Mouse (Mus musculus): ENCODE measurements around the gene Ccdc169. TPM values are rescaled to one million over a fixed set of nuclear protein-coding genes. Genes with fewer than 3 reads are reported as not detected.

The Ccdc169 gene
- polyA plus RNA-seq, 1 experiment: 137 TPM

DNA sequence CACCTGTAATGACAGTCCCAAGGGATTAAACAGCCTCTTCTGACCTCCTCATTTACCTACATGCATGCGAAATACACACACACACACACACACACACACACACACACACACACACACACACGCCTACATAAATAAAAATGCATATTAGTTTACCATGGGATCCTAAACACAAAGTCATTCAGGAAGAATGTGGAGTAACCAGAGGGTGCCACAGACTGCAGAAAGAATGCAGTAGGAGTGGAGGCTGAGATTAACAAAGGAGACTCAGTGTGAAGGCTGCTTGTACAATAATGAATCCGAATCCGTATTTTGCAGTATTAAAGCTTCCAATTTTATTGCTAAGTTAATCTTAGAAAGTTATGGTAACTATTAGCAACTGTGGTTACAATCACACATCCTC lies 7.8 kb downstream of the Ccdc169 start:
- peaks cover 4% of the 10 kb centered on the region for H3K4me1 ChIP-seq (ENCODE audit: control insufficient read depth, insufficient read depth, low read length)
- H3K27ac ChIP-seq (ENCODE audit: control insufficient read depth, insufficient read depth, low read depth, low read length): no peak overlapping the region
- H3K36me3 ChIP-seq (ENCODE audit: control insufficient read depth, insufficient read depth, low read length): no peaks in the 10 kb centered on the region
- no peaks in the 10 kb centered on the region for H3K27me3 ChIP-seq (ENCODE audit: control insufficient read depth, insufficient read depth, low read length)
- TF ChIP-seq POLR2A (IDR thresholded peaks at IDR 0.05; ENCODE audit: control insufficient read depth, low read depth, low read length) (no peak), CTCF (IDR thresholded peaks at IDR 0.05; ENCODE audit: control insufficient read depth, insufficient read depth, insufficient replicate concordance, low read depth, low read length) (no peak)
- no peak overlapping the region for H3K4me3 ChIP-seq (ENCODE audit: control insufficient read depth, low read depth, low read length)

GRCm38 (mm10) chr3:55146441-55146840 lies 9.3 kb downstream of the Ccdc169 start:
- H3K27ac ChIP-seq (ENCODE audit: control insufficient read depth, insufficient read depth, low read depth, low read length): no peak overlapping the region
- H3K4me1 ChIP-seq (ENCODE audit: control insufficient read depth, insufficient read depth, low read length): no peaks in the 10 kb centered on the region
- TF ChIP-seq CTCF (IDR thresholded peaks at IDR 0.05; ENCODE audit: control insufficient read depth, insufficient read depth, insufficient replicate concordance, low read depth, low read length): no peak
- no peak for TF ChIP-seq POLR2A (IDR thresholded peaks at IDR 0.05; ENCODE audit: control insufficient read depth, low read depth, low read length)
- no peaks in the 10 kb centered on the region for H3K27me3 ChIP-seq (ENCODE audit: control insufficient read depth, insufficient read depth, low read length)
- H3K36me3 ChIP-seq (ENCODE audit: control insufficient read depth, insufficient read depth, low read length): no peaks in the 10 kb centered on the region
- no peak overlapping the region for H3K4me3 ChIP-seq (ENCODE audit: control insufficient read depth, low read depth, low read length)

- Histone ChIP-seq H3K4me3 (ENCODE audit: control insufficient read depth, low read depth, low read length) (no peak overlapping the region), H3K36me3 (ENCODE audit: control insufficient read depth, insufficient read depth, low read length) (no peaks in the 10 kb centered on the region), H3K4me1 (ENCODE audit: control insufficient read depth, insufficient read depth, low read length) (no peaks in the 10 kb centered on the region), H3K27ac (ENCODE audit: control insufficient read depth, insufficient read depth, low read depth, low read length) (no peak overlapping the region), H3K27me3 (ENCODE audit: control insufficient read depth, insufficient read depth, low read length) (no peaks in the 10 kb centered on the region)
- TF ChIP-seq POLR2A (IDR thresholded peaks at IDR 0.05; ENCODE audit: control insufficient read depth, low read depth, low read length): no peak
- no peak for TF ChIP-seq CTCF (IDR thresholded peaks at IDR 0.05; ENCODE audit: control insufficient read depth, insufficient read depth, insufficient replicate concordance, low read depth, low read length)
Observed at GRCm38 (mm10) chr3:55147156-55147555, 10.0 kb downstream of the Ccdc169 start.

GRCm38 (mm10) chr3:55148091-55148490 lies 11.0 kb downstream of the Ccdc169 start:
- TF ChIP-seq POLR2A (IDR thresholded peaks at IDR 0.05; ENCODE audit: control insufficient read depth, low read depth, low read length) (no peak), CTCF (IDR thresholded peaks at IDR 0.05; ENCODE audit: control insufficient read depth, insufficient read depth, insufficient replicate concordance, low read depth, low read length) (no peak)
- Histone ChIP-seq H3K27me3 (ENCODE audit: control insufficient read depth, insufficient read depth, low read length) (no peaks in the 10 kb centered on the region), H3K27ac (ENCODE audit: control insufficient read depth, insufficient read depth, low read depth, low read length) (no peak overlapping the region), H3K4me3 (ENCODE audit: control insufficient read depth, low read depth, low read length) (no peak overlapping the region), H3K4me1 (ENCODE audit: control insufficient read depth, insufficient read depth, low read length) (no peaks in the 10 kb centered on the region), H3K36me3 (ENCODE audit: control insufficient read depth, insufficient read depth, low read length) (no peaks in the 10 kb centered on the region)

DNA sequence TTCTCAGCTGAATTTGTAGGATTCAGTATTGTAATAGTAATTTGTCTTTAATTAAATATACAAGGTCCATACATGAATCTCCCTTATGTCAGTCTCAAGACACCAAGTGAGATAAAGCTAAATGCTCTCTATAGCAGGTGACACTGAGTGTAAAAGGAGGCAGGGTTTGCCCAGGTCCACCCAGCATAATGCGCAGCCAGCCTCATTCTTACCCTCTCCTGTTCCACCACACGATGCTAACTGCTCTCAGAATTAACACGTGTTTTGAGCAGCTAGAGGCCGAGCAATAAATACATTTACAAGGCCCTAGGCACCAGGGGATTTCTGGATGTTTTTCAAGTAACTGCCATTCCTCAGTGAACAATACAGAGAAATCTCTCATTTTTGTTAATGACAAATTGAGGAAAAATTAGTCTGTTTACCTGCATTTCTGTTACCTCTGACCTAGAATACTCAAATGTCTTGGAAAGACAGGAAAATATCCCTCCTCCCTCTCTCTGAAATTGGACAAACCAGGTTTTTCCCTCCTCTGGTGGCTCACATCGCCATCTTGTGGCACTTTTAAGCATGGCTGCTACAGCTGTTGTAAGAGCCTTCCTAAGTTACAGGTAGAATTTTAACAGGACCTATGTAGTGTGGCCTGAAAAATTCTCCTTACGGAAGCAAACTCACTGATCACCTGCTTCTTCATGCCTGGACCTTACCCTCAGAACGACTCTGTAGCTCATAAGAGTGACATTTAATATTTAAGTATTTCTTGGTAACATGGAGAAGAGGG lies 14.7 kb downstream of the Ccdc169 start:
- no peak for TF ChIP-seq CTCF (IDR thresholded peaks at IDR 0.05; ENCODE audit: control insufficient read depth, insufficient read depth, insufficient replicate concordance, low read depth, low read length)
- no peak for TF ChIP-seq POLR2A (IDR thresholded peaks at IDR 0.05; ENCODE audit: control insufficient read depth, low read depth, low read length)
- Histone ChIP-seq H3K4me1 (ENCODE audit: control insufficient read depth, insufficient read depth, low read length) (no peaks in the 10 kb centered on the region), H3K36me3 (ENCODE audit: control insufficient read depth, insufficient read depth, low read length) (no peaks in the 10 kb centered on the region), H3K4me3 (ENCODE audit: control insufficient read depth, low read depth, low read length) (no peak overlapping the region), H3K27ac (ENCODE audit: control insufficient read depth, insufficient read depth, low read depth, low read length) (no peak overlapping the region), H3K27me3 (ENCODE audit: control insufficient read depth, insufficient read depth, low read length) (no peaks in the 10 kb centered on the region)

- Histone ChIP-seq H3K4me3 (ENCODE audit: control insufficient read depth, low read depth, low read length) (no peak overlapping the region), H3K4me1 (ENCODE audit: control insufficient read depth, insufficient read depth, low read length) (no peaks in the 10 kb centered on the region), H3K27ac (ENCODE audit: control insufficient read depth, insufficient read depth, low read depth, low read length) (no peak overlapping the region), H3K27me3 (ENCODE audit: control insufficient read depth, insufficient read depth, low read length) (no peaks in the 10 kb centered on the region), H3K36me3 (ENCODE audit: control insufficient read depth, insufficient read depth, low read length) (no peaks in the 10 kb centered on the region)
- TF ChIP-seq CTCF (IDR thresholded peaks at IDR 0.05; ENCODE audit: control insufficient read depth, insufficient read depth, insufficient replicate concordance, low read depth, low read length) (no peak), POLR2A (IDR thresholded peaks at IDR 0.05; ENCODE audit: control insufficient read depth, low read depth, low read length) (no peak)
Observed at GRCm38 (mm10) chr3:55152673-55153334, 15.7 kb downstream of the Ccdc169 start.

DNA sequence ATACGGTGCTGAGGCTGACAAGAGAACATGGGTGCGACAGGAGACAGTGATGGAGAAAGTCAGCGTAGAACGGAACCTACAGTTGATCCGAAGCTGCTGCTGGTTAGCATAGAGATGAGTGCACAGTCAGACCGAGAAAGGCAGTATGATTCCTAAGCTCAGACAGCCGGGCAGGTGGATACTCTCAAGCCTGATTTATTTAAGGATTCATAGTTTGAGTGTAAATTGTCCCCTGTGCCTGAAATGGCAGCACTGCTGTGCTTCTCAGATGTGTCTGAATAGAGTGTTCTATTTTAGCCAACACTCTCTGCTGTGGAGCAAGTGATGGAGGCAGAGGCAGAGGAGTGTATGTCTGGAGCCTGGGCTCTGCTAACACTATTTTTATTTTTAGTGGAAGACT lies 17.0 kb downstream of the Ccdc169 start:
- Histone ChIP-seq H3K27ac (ENCODE audit: control insufficient read depth, insufficient read depth, low read depth, low read length) (no peak overlapping the region), H3K27me3 (ENCODE audit: control insufficient read depth, insufficient read depth, low read length) (no peaks in the 10 kb centered on the region), H3K4me1 (ENCODE audit: control insufficient read depth, insufficient read depth, low read length) (no peaks in the 10 kb centered on the region), H3K4me3 (ENCODE audit: control insufficient read depth, low read depth, low read length) (no peak overlapping the region), H3K36me3 (ENCODE audit: control insufficient read depth, insufficient read depth, low read length) (no peaks in the 10 kb centered on the region)
- no peak for TF ChIP-seq CTCF (IDR thresholded peaks at IDR 0.05; ENCODE audit: control insufficient read depth, insufficient read depth, insufficient replicate concordance, low read depth, low read length)
- TF ChIP-seq POLR2A (IDR thresholded peaks at IDR 0.05; ENCODE audit: control insufficient read depth, low read depth, low read length): no peak

Data from testis, adult 2 months (tissue).